Mouse (Mus musculus): ENCODE results near the gene Gsg1. TPM values are rescaled to one million over a fixed set of nuclear protein-coding genes. Genes with fewer than 3 reads are reported as not detected.

Gene Gsg1
- total RNA-seq (2015; ENCODE audit: low replicate concordance) (not detected in 2 replicates), total RNA-seq (2017; ENCODE audit: low replicate concordance) (not detected in 2 replicates)

GRCm38 (mm10) chr6:135254153-135254552 is at the start of gene Gsg1:
Gene Gsg1 (minus strand): TSS chr6:135254351.
- no peak for ATAC-seq (replicated peaks; ENCODE audit: low FRiP score, poor library complexity, severe bottlenecking)

GRCm38 (mm10) chr6:135302421-135303125 is 48.4 kb upstream of the Gsg1 start:
- no peak for ATAC-seq (replicated peaks; ENCODE audit: low FRiP score, poor library complexity, severe bottlenecking)

- no peak for ATAC-seq (replicated peaks; ENCODE audit: low FRiP score, poor library complexity, severe bottlenecking)
Measured at GRCm38 (mm10) chr6:135300469-135300868, 46.3 kb upstream of the Gsg1 start.

GRCm38 (mm10) chr6:135299024-135299550 is 44.9 kb upstream of the Gsg1 start:
- ATAC-seq (replicated peaks; ENCODE audit: low FRiP score, poor library complexity, severe bottlenecking), result no peak

GRCm38 (mm10) chr6:135297570-135297969 is 43.4 kb upstream of the Gsg1 start:
- no peak for ATAC-seq (replicated peaks; ENCODE audit: low FRiP score, poor library complexity, severe bottlenecking)

- ATAC-seq (replicated peaks; ENCODE audit: low FRiP score, poor library complexity, severe bottlenecking), result no peak
Measured at GRCm38 (mm10) chr6:135296267-135296666, 42.1 kb upstream of the Gsg1 start.

- ATAC-seq (replicated peaks; ENCODE audit: low FRiP score, poor library complexity, severe bottlenecking), result no peak
Measured at GRCm38 (mm10) chr6:135295082-135295861, 41.1 kb upstream of the Gsg1 start.

GRCm38 (mm10) chr6:135294150-135294549 is 40.0 kb upstream of the Gsg1 start:
- ATAC-seq (replicated peaks; ENCODE audit: low FRiP score, poor library complexity, severe bottlenecking), result no peak

GRCm38 (mm10) chr6:135292391-135292790 is 38.2 kb upstream of the Gsg1 start:
- no peak for ATAC-seq (replicated peaks; ENCODE audit: low FRiP score, poor library complexity, severe bottlenecking)

- ATAC-seq (replicated peaks; ENCODE audit: low FRiP score, poor library complexity, severe bottlenecking), result no peak
Measured at GRCm38 (mm10) chr6:135279856-135280255, 25.7 kb upstream of the Gsg1 start.

- ATAC-seq (replicated peaks; ENCODE audit: low FRiP score, poor library complexity, severe bottlenecking), result no peak
Measured at GRCm38 (mm10) chr6:135279286-135279685, 25.1 kb upstream of the Gsg1 start.

GRCm38 (mm10) chr6:135278302-135278701 is 24.2 kb upstream of the Gsg1 start:
- ATAC-seq (replicated peaks; ENCODE audit: low FRiP score, poor library complexity, severe bottlenecking), result no peak

GRCm38 (mm10) chr6:135276474-135277295 is 22.5 kb upstream of the Gsg1 start:
- no peak for ATAC-seq (replicated peaks; ENCODE audit: low FRiP score, poor library complexity, severe bottlenecking)

GRCm38 (mm10) chr6:135275231-135275630 is 21.1 kb upstream of the Gsg1 start:
- ATAC-seq (replicated peaks; ENCODE audit: low FRiP score, poor library complexity, severe bottlenecking), result no peak

GRCm38 (mm10) chr6:135273066-135273465 is 18.9 kb upstream of the Gsg1 start:
- no peak for ATAC-seq (replicated peaks; ENCODE audit: low FRiP score, poor library complexity, severe bottlenecking)

GRCm38 (mm10) chr6:135271761-135272160 is 17.6 kb upstream of the Gsg1 start:
- ATAC-seq (replicated peaks; ENCODE audit: low FRiP score, poor library complexity, severe bottlenecking), result no peak

GRCm38 (mm10) chr6:135269626-135270025 is 15.5 kb upstream of the Gsg1 start:
- ATAC-seq (replicated peaks; ENCODE audit: low FRiP score, poor library complexity, severe bottlenecking), result no peak

GRCm38 (mm10) chr6:135268392-135268791 is 14.2 kb upstream of the Gsg1 start:
- ATAC-seq (replicated peaks; ENCODE audit: low FRiP score, poor library complexity, severe bottlenecking), result no peak

GRCm38 (mm10) chr6:135267221-135267620 is 13.1 kb upstream of the Gsg1 start:
- no peak for ATAC-seq (replicated peaks; ENCODE audit: low FRiP score, poor library complexity, severe bottlenecking)

- no peak for ATAC-seq (replicated peaks; ENCODE audit: low FRiP score, poor library complexity, severe bottlenecking)
Measured at GRCm38 (mm10) chr6:135266056-135266455, 11.9 kb upstream of the Gsg1 start.
